Mouse (Mus musculus): ENCODE results near the gene Wbp2nl. TPM values are rescaled to one million over a fixed set of nuclear protein-coding genes. Genes with fewer than 3 reads are reported as not detected.

The Wbp2nl gene
- total and polyA plus RNA-seq, 3 experiments, result not detected

GRCm38 (mm10) chr15:82351480-82351879, 52.7 kb downstream of the Wbp2nl start:
- no peak overlapping the region; a peak in 1 of 4 replicates for H3K4me3 ChIP-seq (ENCODE audit: control insufficient read depth in 1 of 2, insufficient read depth in 1 of 2, low read depth in 2 of 2, low read length in 2 of 2)
- H3K27ac ChIP-seq (ENCODE audit: control insufficient read depth, low read depth, low read length), result peak overlapping the region; percentile 62
- H3K9me3 ChIP-seq (replicated peaks; ENCODE audit: insufficient read depth, low read length), result no peaks in the 10 kb centered on the region
- H3K36me3 ChIP-seq (ENCODE audit: control insufficient read depth in 1 of 2, insufficient read depth in 2 of 2, low read length in 2 of 2), result peaks cover 0 to 37% of the 10 kb centered on the region in 2 experiments; a peak in 2 of 4 replicates
- peaks cover 38% of the 10 kb centered on the region for H3K79me2 ChIP-seq (ENCODE audit: control insufficient read depth, insufficient read depth, low read length, poor library complexity)
- peak; percentile 68 for TF ChIP-seq SIN3A (IDR thresholded peaks at IDR 0.05; ENCODE audit: low read length)
- no peak for TF ChIP-seq NRF1 (IDR thresholded peaks at IDR 0.05; ENCODE audit: insufficient read depth, low read depth, low read length, poor library complexity, severe bottlenecking)
- TF ChIP-seq POLR2A (IDR thresholded peaks at IDR 0.05; ENCODE audit: control insufficient read depth in 1 of 2, insufficient read depth in 1 of 2, low read depth in 1 of 2, low read length in 2 of 2, poor library complexity in 1 of 2), result peak in 1 of 2 experiments; percentile 21; a peak in 1 of 4 replicates
- no peak for TF ChIP-seq ZC3H11A (IDR thresholded peaks at IDR 0.05; ENCODE audit: low read depth, low read length)
- no peak for TF ChIP-seq MAFK (IDR thresholded peaks at IDR 0.05; ENCODE audit: borderline replicate concordance, low read depth, low read length)
- TF ChIP-seq JUND (IDR thresholded peaks at IDR 0.05; ENCODE audit: low read depth, low read length), result peak; percentile 57; the same call in 1 of the 2 replicates
- TF ChIP-seq POLR2AphosphoS5 (IDR thresholded peaks at IDR 0.05; ENCODE audit: borderline replicate concordance, low read depth, low read length), result no peak
- TF ChIP-seq EP300 (IDR thresholded peaks at IDR 0.05; ENCODE audit: low read depth in 1 of 2, low read length in 2 of 2), result peak; percentile 50 to 77
- peak; percentile 57 for TF ChIP-seq TAL1 (IDR thresholded peaks at IDR 0.05; ENCODE audit: low read length)
- peak; percentile 80 for TF ChIP-seq GATA1 (IDR thresholded peaks at IDR 0.05; ENCODE audit: low read depth, low read length)
- TF ChIP-seq GABPA (IDR thresholded peaks at IDR 0.05; ENCODE audit: low read depth, low read length), result no peak
- TF ChIP-seq POLR2AphosphoS2 (IDR thresholded peaks at IDR 0.05; ENCODE audit: low read length), result peak; percentile 21; the same call in 1 of the 2 replicates
- 0 out of 2 replicates have a peak, but pooled peaks have one; percentile 28 for TF ChIP-seq ZMIZ1 (IDR thresholded peaks at IDR 0.05; ENCODE audit: low read depth, low read length)
- peak; percentile 48; the same call in 1 of the 2 replicates for TF ChIP-seq BHLHE40 (IDR thresholded peaks at IDR 0.05; ENCODE audit: borderline replicate concordance, low read depth, low read length)
- no peak for TF ChIP-seq MAX (IDR thresholded peaks at IDR 0.05; ENCODE audit: low read length)
- TF ChIP-seq TBP (IDR thresholded peaks at IDR 0.05; ENCODE audit: low read depth, low read length), result peak; percentile 79
- TF ChIP-seq SMC3 (IDR thresholded peaks at IDR 0.05; ENCODE audit: low read depth, low read length), result peak; percentile 18; the same call in 1 of the 2 replicates
- TF ChIP-seq CHD2 (IDR thresholded peaks at IDR 0.05; ENCODE audit: low read length), result no peak
- TF ChIP-seq ETS1 (IDR thresholded peaks at IDR 0.05; ENCODE audit: low read depth, low read length), result peak; percentile 65; the same call in 1 of the 2 replicates
- 0 out of 2 replicates have a peak, but pooled peaks have one; percentile 24 for TF ChIP-seq HCFC1 (IDR thresholded peaks at IDR 0.05; ENCODE audit: low read depth, low read length)
- H3K9ac ChIP-seq (ENCODE audit: control insufficient read depth, low read depth, low read length, poor library complexity, severe bottlenecking), result peak overlapping the region; percentile 45; the same call in 1 of the 2 replicates
- H3K27me3 ChIP-seq (ENCODE audit: control insufficient read depth in 1 of 2, insufficient read depth in 2 of 2, low read length in 2 of 2), result no peaks in the 10 kb centered on the region
- H3K4me1 ChIP-seq (ENCODE audit: control insufficient read depth in 1 of 2, insufficient read depth in 2 of 2, low read length in 2 of 2), result peaks cover 12 to 43% of the 10 kb centered on the region in 2 experiments
- DNase-seq (ENCODE audit: low read depth, low spot score), result peak; percentile 87
